Mouse (Mus musculus) embryonic facial prominence, embryonic 12.5 days (tissue): Measurements from ENCODE around the gene Apbb2. TPM values are rescaled to one million over a fixed set of nuclear protein-coding genes. Genes with fewer than 3 reads are reported as not detected.

Experiments
- ATAC-seq: fragments of 200-750 bp; cut with Nextera tagmentation; 2 replicates; pipeline ENCODE4 v1.8.0; 2017; ENCODE audit not compliant: insufficient number of reproducible peaks, insufficient read depth, low FRiP score, low TSS enrichment
- H3K27ac ChIP-seq: fragments of 300-500 bp; sonication (generic); 2 replicates; pipeline ENCODE4 v1.5.1; 2016; ENCODE audit warnings: mild to moderate bottlenecking
- H3K27me3 ChIP-seq: fragments of 300-500 bp; sonication (generic); 2 replicates; pipeline ENCODE4 v1.6.1; 2016; ENCODE audit warnings: mild to moderate bottlenecking, moderate library complexity
- H3K36me3 ChIP-seq: fragments of 300-500 bp; sonication (generic); 2 replicates; pipeline ENCODE4 v1.6.1; 2016; ENCODE audit warnings: mild to moderate bottlenecking
- H3K4me1 ChIP-seq: fragments of 300-500 bp; sonication (generic); 2 replicates; pipeline ENCODE4 v1.6.1; 2016
- H3K4me2 ChIP-seq: fragments of 300-500 bp; sonication (generic); replicated peaks from 2 replicates; pipeline ENCODE4 v1.6.1; 2016; ENCODE audit warnings: mild to moderate bottlenecking, moderate library complexity
- H3K4me3 ChIP-seq: fragments of 300-500 bp; sonication (generic); 2 replicates; pipeline ENCODE4 v1.5.1; 2016; ENCODE audit warnings: mild to moderate bottlenecking
- H3K9ac ChIP-seq: fragments of 300-500 bp; sonication (generic); 2 replicates; pipeline ENCODE4 v1.6.1; 2016; ENCODE audit warnings: mild to moderate bottlenecking, moderate library complexity
- H3K9me3 ChIP-seq: fragments of 300-500 bp; sonication (generic); 2 replicates; pipeline ENCODE4 v1.6.1; 2016; ENCODE audit warnings: mild to moderate bottlenecking, moderate library complexity
- WGBS: fragments of 180-500 bp; shearing (Covaris S2); methylation state at CpG from one replicate; pipeline ENCODE4 v1.1.7; 2016; 5-methylcytosine and 5-hydroxymethylcytosine counted together
- polyA plus RNA-seq: library from polyadenylated mRNA; unstranded; fragments of >200 nt; fragmentation: Nextera tagmentation; extraction: Ambion mirVana; gene quantifications from 2 replicates; pipeline ENCODE4 v1.2.1, GENCODE M21; 2016

Gene Apbb2
- polyA plus RNA-seq, 1 experiment from 2014 or later: 53.2 TPM

GRCm38 (mm10) chr5:66494651-66495050 is 123.9 kb downstream of the Apbb2 start:
- WGBS: 35% methylated on average over 4 of the region's 4 CpGs
- Histone ChIP-seq H3K27ac (no peak overlapping the region), H3K27me3 (no peaks in the 10 kb centered on the region), H3K9me3 (no peaks in the 10 kb centered on the region), H3K4me1 (peaks cover 28% of the 10 kb centered on the region), H3K4me2 (no peak overlapping the region), H3K4me3 (no peak overlapping the region), H3K9ac (no peak overlapping the region), H3K36me3 (no peaks in the 10 kb centered on the region)
- no peak for ATAC-seq

DNA sequence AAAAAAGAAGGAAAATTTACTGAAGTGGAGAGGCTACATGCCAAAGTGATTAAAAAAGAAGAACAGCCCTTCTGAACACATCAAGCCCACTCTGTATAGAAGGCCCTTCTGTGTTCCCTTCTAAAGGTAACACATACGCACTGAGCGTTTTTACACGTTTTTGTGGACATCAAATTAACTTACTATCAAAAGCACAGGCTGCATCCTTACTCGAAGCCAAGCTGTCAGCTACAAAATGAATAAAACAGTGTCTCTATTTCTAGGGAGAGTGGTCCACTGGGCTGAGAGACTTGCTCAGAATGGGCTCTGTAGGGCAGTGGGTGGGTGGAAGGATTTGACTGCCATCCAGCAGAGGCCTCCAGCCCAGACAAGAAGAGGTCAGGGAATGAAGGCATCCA is 126.0 kb downstream of the Apbb2 start:
- WGBS: 82% methylated on average over 4 of the region's 4 CpGs
- no peak overlapping the region for H3K4me2 ChIP-seq
- H3K4me3 ChIP-seq: no peak overlapping the region
- H3K4me1 ChIP-seq: peaks cover 19% of the 10 kb centered on the region
- H3K36me3 ChIP-seq: no peaks in the 10 kb centered on the region
- no peaks in the 10 kb centered on the region for H3K27me3 ChIP-seq
- H3K27ac ChIP-seq: no peak overlapping the region
- no peak for ATAC-seq
- no peaks in the 10 kb centered on the region for H3K9me3 ChIP-seq
- H3K9ac ChIP-seq: no peak overlapping the region

GRCm38 (mm10) chr5:66491907-66492562 is 126.5 kb downstream of the Apbb2 start:
- no peak for ATAC-seq
- no peak overlapping the region for H3K9ac ChIP-seq

GRCm38 (mm10) chr5:66486028-66486427 is 132.6 kb downstream of the Apbb2 start:
- Histone ChIP-seq H3K4me1 (peaks cover 10% of the 10 kb centered on the region; the same call in 1 of the 2 replicates), H3K36me3 (no peaks in the 10 kb centered on the region), H3K4me2 (no peak overlapping the region), H3K4me3 (no peak overlapping the region), H3K9ac (no peak overlapping the region), H3K27ac (no peak overlapping the region), H3K9me3 (no peaks in the 10 kb centered on the region), H3K27me3 (no peaks in the 10 kb centered on the region)
- ATAC-seq: no peak
- WGBS: 59% methylated on average over 7 of the region's 7 CpGs

More at GRCm38 (mm10) chr5:66491907-66492562, 126.5 kb downstream of the Apbb2 start:
- H3K4me3 ChIP-seq: no peak overlapping the region
- H3K36me3 ChIP-seq: no peaks in the 10 kb centered on the region
- peaks cover 13% of the 10 kb centered on the region; the same call in 1 of the 2 replicates for H3K4me1 ChIP-seq
- no peak overlapping the region for H3K4me2 ChIP-seq
- no peaks in the 10 kb centered on the region for H3K27me3 ChIP-seq
- WGBS: 81% methylated on average over 14 of the region's 14 CpGs
- H3K9me3 ChIP-seq: no peaks in the 10 kb centered on the region
- H3K27ac ChIP-seq: no peak overlapping the region

DNA sequence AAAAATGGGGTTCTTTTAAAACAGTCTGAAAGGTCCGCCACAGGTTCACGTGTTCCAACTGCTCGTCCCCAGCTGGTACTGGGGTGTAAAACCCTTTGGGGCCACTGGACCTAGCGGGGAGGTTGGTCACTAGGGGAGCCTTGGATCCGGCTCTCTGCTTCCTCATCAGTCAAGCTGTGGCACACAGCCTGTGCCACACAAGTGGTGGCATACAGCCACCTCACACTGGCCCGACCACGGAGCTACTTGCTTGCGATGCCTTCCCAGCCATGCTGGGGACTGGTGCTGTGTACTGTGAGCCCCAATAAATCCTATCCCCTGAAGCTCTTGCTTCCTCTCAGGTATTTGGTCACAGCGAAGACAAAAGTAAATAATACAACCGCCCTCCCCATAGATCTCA is 142.3 kb downstream of the Apbb2 start:
- WGBS: 90% methylated on average over 10 of the region's 10 CpGs
- no peak overlapping the region for H3K4me2 ChIP-seq
- no peak overlapping the region for H3K9ac ChIP-seq
- ATAC-seq: no peak
- H3K4me3 ChIP-seq: no peak overlapping the region
- H3K9me3 ChIP-seq: no peaks in the 10 kb centered on the region
- H3K27me3 ChIP-seq: no peaks in the 10 kb centered on the region
- no peaks in the 10 kb centered on the region for H3K4me1 ChIP-seq
- no peak overlapping the region for H3K27ac ChIP-seq
- 0 out of 2 replicates have a peak, but pooled peaks cover 5% of the 10 kb centered on the region for H3K36me3 ChIP-seq

- WGBS: 85% methylated on average over 6 of the region's 6 CpGs
- no peak for ATAC-seq
- H3K9me3 ChIP-seq: no peaks in the 10 kb centered on the region
- no peaks in the 10 kb centered on the region for H3K27me3 ChIP-seq
- H3K4me2 ChIP-seq: no peak overlapping the region
- no peak overlapping the region for H3K27ac ChIP-seq
- no peak overlapping the region for H3K4me3 ChIP-seq
- H3K36me3 ChIP-seq: 0 out of 2 replicates have a peak, but pooled peaks cover 5% of the 10 kb centered on the region
- H3K4me1 ChIP-seq: no peaks in the 10 kb centered on the region
- no peak overlapping the region for H3K9ac ChIP-seq
These were observed 142.8 kb downstream of the Apbb2 start for GRCm38 (mm10) chr5:66475824-66476223.

GRCm38 (mm10) chr5:66474153-66474552 is 144.4 kb downstream of the Apbb2 start:
- 0 out of 2 replicates have a peak, but pooled peaks have one; percentile 69 for ATAC-seq

GRCm38 (mm10) chr5:66473599-66473998 is 145.0 kb downstream of the Apbb2 start:
- Histone ChIP-seq H3K27ac (no peak overlapping the region), H3K4me2 (no peak overlapping the region), H3K9me3 (no peaks in the 10 kb centered on the region), H3K4me3 (no peak overlapping the region), H3K9ac (no peak overlapping the region), H3K4me1 (no peaks in the 10 kb centered on the region), H3K36me3 (no peaks in the 10 kb centered on the region), H3K27me3 (no peaks in the 10 kb centered on the region)
- WGBS: 57% methylated on average over 12 of the region's 12 CpGs
- no peak for ATAC-seq

More at GRCm38 (mm10) chr5:66474153-66474552, 144.4 kb downstream of the Apbb2 start:
- Histone ChIP-seq H3K9me3 (no peaks in the 10 kb centered on the region), H3K4me1 (no peaks in the 10 kb centered on the region), H3K4me3 (no peak overlapping the region), H3K36me3 (no peaks in the 10 kb centered on the region), H3K27ac (no peak overlapping the region), H3K4me2 (no peak overlapping the region), H3K27me3 (no peaks in the 10 kb centered on the region), H3K9ac (no peak overlapping the region)
- 83% methylated on average over 11 of the region's 11 CpGs for WGBS

DNA sequence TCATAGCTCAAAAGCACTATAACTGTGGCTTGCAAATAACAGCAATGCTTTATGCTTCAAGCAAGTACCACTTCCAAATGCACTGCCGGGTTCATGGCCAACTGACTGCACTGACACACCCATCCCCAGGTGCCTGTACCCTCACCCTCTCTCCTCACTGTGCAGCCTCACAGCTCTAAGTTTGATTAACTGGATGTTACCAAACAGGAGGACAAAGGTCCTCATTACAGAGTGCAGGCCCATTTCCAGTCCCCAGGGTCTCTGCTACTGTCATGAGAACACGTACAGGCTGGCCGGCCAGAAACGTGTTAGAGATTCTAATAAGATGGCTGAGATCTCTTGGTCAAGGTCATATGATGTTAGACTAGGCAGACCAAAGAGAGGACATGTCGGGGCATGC is 147.7 kb downstream of the Apbb2 start:
- no peak overlapping the region for H3K9ac ChIP-seq
- H3K4me2 ChIP-seq: no peak overlapping the region
- H3K36me3 ChIP-seq: no peaks in the 10 kb centered on the region
- no peaks in the 10 kb centered on the region for H3K4me1 ChIP-seq
- H3K9me3 ChIP-seq: no peaks in the 10 kb centered on the region
- no peak for ATAC-seq
- 87% methylated on average over 5 of the region's 5 CpGs for WGBS
- H3K27me3 ChIP-seq: no peaks in the 10 kb centered on the region
- H3K4me3 ChIP-seq: no peak overlapping the region
- H3K27ac ChIP-seq: no peak overlapping the region

GRCm38 (mm10) chr5:66469685-66470084 is 148.9 kb downstream of the Apbb2 start:
- 73% methylated on average over 11 of the region's 11 CpGs for WGBS
- no peaks in the 10 kb centered on the region for H3K9me3 ChIP-seq
- H3K27me3 ChIP-seq: no peaks in the 10 kb centered on the region
- no peaks in the 10 kb centered on the region for H3K4me1 ChIP-seq
- H3K27ac ChIP-seq: 0 out of 2 replicates have a peak overlapping the region, but pooled peaks have one; percentile 11
- no peaks in the 10 kb centered on the region for H3K36me3 ChIP-seq
- H3K4me3 ChIP-seq: no peak overlapping the region
- H3K4me2 ChIP-seq: no peak overlapping the region
- no peak overlapping the region for H3K9ac ChIP-seq
- ATAC-seq: no peak

DNA sequence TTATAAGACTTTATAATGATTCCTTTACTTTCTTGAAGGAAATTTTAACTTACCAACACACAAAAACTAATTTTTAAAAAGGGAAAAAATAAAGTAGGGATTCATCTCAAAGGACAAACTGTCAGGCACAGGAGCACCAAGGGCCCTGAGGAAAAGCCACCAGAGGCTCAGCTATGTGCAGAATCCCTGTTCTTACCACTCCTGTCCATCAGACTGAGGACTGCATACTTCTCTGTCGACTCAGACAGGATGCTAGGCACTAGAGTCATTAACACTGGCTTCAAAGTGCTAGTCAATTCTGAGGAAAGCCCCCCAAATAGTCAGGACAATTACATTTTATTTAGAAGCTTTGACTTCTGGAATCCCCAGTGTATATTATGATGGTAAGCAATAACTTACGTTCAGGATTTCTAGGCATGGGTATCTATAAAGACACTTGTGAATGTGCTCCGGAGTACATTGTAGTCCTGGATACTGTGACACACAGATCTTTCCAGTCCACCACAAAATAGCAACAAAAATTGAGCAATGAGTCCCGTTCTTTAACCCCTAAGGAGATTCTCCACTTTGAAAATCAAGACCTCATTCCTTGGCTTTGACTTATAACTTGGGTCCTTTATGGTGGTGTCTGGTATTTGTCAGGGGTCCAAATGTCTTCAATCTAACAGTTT is 150.1 kb downstream of the Apbb2 start:
- ATAC-seq: no peak
- WGBS: 67% methylated on average over 4 of the region's 4 CpGs
- H3K4me3 ChIP-seq: no peak overlapping the region
- H3K27ac ChIP-seq: no peak overlapping the region
- H3K4me2 ChIP-seq: no peak overlapping the region
- no peaks in the 10 kb centered on the region for H3K9me3 ChIP-seq
- no peaks in the 10 kb centered on the region for H3K27me3 ChIP-seq
- H3K4me1 ChIP-seq: no peaks in the 10 kb centered on the region
- H3K9ac ChIP-seq: no peak overlapping the region
- no peaks in the 10 kb centered on the region for H3K36me3 ChIP-seq

GRCm38 (mm10) chr5:66462665-66463064 is 155.9 kb downstream of the Apbb2 start:
- WGBS: 65% methylated on average over 8 of the region's 8 CpGs

More at GRCm38 (mm10) chr5:66462665-66463064, 155.9 kb downstream of the Apbb2 start:
- H3K9me3 ChIP-seq: no peaks in the 10 kb centered on the region
- H3K9ac ChIP-seq: no peak overlapping the region
- H3K27me3 ChIP-seq: no peaks in the 10 kb centered on the region
- H3K4me1 ChIP-seq: peaks cover 6% of the 10 kb centered on the region; the same call in 1 of the 2 replicates
- H3K4me2 ChIP-seq: no peak overlapping the region
- H3K4me3 ChIP-seq: no peak overlapping the region
- peaks cover 7% of the 10 kb centered on the region; the same call in 1 of the 2 replicates for H3K36me3 ChIP-seq
- ATAC-seq: no peak
- no peak overlapping the region for H3K27ac ChIP-seq
